Mouse (Mus musculus): ENCODE measurements around the gene Sit1.
A peak's percentile ranks its signal among the peaks of the same experiment; 100 is the strongest.

The Sit1 gene

DNA sequence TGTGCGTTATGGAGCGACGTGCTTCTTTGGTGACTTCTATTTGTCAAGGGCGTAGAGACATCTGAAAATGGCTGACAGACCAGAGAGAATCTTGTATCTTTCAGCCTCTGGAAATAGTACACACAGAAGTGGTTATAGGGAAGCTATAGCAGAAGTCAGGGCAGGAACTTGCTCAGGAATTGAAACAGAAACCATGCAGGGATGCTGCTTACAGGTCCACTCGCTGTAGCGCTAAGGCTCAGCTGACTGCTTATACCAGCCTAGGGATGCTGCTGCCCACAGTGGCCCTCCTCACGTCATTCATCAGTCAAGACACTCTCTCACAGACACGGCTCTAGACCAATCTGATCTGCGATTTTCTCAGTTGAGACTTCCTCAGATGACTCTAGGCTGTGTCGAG is 13.2 kb downstream of the Sit1 start:
- no peak for DNase-seq (ENCODE audit: low spot score in 2 of 2)

GRCm38 (mm10) chr4:43466872-43467271 is 16.7 kb downstream of the Sit1 start:
- no peak for DNase-seq (ENCODE audit: low spot score in 2 of 2)

DNA sequence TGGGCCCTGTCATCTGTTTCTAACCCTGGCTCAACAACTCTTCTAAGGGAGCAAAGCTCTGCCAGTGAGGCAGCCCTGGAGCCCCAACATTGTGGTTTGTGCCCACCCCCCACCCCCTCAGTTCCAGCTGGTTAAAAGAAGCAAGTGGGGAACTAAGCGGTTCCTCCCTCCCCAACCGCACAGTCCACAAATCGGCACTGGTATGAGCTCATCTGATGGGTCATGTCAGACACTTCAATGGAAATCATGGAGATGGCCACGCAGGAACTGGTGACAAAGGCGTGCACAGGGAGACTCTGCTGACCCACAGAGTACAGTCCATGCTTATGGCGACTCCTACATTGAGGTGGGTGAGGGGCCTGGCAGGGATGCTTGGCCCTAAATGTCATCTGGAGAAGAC is 17.6 kb downstream of the Sit1 start:
- DNase-seq (ENCODE audit: low spot score in 2 of 2) = no peak

- DNase-seq (ENCODE audit: low spot score in 2 of 2) = no peak
Observed at GRCm38 (mm10) chr4:43463102-43463501, 20.4 kb downstream of the Sit1 start.

- DNase-seq (ENCODE audit: low spot score in 2 of 2) = peak; percentile 41 to 52
Observed at GRCm38 (mm10) chr4:43457124-43457523, 26.4 kb downstream of the Sit1 start.

GRCm38 (mm10) chr4:43456470-43456869 is 27.1 kb downstream of the Sit1 start:
- DNase-seq (ENCODE audit: low spot score in 2 of 2) = no peak

DNA sequence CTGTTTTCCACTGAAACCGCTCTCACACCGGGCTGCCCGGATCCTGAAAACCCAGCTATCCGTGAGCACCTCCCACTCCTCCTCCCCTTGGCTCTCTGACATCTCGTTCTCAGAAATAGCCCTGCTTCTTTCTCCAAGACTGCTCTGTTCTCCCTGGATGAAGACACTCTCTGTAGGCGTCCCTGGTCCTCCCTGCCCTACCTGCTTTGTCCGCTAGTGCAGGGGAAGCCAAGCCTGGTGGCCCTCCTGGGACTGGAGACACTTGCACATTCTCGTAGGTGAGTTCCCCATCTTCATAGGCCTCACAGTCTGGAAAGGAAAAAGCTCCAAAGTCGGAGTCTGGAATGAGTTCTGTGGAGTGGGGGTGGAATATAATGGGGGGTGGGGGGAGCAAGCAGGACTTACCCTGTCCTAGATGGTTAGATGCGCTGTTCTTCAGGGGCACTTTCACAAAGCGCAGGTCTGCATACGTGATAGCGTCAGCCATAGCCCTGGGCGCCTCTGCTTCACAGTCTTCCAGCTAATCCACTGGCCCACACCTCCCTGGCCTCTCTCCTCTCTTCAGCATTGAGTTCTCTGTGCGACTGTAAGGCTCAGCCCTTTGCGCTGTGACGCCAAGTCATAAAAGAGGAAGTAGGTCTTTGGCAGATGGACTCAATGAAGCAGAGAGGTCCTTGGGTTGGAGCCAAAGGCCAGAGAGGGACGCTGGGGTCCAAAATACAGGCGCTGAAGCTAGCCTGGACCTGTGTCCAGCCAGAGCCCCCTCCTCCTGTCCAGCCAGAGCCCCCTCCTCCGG is 29.3 kb downstream of the Sit1 start, which contains the start of gene Cd72:
Gene Cd72, minus strand, starts transcription at position 588 of the 796 bp plus-strand sequence.
- DNase-seq (ENCODE audit: low spot score in 2 of 2) = no peak

DNA sequence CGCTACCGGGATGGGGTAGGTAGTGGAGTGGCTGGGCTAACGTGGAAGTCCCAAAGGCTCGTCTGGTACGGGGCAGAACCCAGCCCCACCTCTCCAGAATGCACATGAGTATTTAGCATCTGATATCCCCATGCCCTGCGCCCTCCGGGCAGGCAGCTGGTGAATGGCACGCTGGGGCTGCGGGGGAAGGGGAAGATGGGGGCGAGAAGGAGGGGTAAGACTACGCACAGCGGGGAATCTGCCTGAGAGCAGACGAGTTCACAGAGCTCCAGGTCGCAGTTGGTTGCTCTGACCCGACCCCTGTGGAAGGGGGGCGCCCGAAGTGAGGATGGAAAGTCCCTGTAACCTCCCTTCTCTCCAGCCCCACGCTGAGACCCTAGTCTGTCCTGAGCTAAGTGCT is 30.1 kb downstream of the Sit1 start:
- no peak for DNase-seq (ENCODE audit: low spot score in 2 of 2)

DNA sequence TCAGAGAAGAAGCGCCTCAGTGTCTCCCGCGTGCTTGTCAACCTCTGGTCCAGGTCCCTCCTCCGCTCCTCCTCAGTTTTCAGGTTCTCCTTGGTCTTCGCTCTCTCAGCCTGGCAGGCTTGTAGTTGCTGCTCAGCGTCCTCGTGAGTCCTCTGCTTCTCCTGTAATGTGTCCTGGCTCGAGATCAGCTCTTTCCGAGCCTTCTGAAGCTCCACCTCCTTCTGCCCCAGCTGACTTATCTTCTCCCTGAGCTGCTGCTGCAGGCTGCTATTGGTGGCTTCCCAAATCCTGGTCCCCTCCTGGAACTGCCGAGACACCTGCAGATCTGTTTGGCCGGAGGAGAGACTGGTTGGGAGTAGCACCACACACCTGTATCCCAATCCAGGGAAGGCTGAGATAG is 31.2 kb downstream of the Sit1 start:
- no peak for DNase-seq (ENCODE audit: low spot score in 2 of 2)

DNA sequence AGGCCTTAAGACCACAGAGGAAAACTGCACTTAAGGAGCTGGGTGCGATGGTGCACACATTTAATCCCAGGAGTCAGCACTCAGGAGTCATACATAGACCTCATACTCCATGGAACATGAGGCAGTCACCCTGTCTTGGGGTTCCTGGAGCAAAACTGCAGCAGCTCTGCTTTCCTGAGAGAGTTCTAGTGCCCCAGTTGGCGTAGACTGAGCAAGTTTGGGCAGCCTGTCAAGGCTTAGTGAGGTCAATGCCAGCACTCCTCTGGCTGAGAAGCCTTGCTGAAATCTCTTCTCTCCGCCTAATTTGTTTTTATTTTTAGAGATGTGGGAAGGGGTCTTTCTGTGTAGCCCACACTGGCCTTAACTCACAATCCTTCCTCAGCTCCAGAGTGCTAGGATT is 35.0 kb downstream of the Sit1 start:
- no peak for DNase-seq (ENCODE audit: low spot score in 2 of 2)

DNA sequence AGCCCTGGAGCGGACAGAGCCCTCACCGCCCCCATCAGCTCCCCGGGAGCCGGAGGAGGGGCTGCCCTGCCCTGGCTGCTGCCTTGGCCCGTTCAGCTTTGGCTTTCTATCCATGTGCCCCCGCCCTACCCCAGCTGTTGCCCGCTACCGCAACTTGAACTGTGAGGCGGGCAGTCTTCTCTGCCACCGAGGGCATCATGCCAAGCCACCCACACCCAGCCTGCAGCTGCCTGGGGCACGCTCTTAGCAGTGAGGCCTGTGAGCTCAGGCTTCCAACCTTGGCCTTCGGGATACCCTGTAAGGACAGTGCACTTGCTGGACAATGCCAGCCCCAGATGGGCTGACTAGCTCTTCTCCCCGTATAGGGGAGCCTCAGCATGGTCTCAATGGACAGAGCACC is 36.3 kb downstream of the Sit1 start:
- no peak for DNase-seq (ENCODE audit: low spot score in 2 of 2)

DNA sequence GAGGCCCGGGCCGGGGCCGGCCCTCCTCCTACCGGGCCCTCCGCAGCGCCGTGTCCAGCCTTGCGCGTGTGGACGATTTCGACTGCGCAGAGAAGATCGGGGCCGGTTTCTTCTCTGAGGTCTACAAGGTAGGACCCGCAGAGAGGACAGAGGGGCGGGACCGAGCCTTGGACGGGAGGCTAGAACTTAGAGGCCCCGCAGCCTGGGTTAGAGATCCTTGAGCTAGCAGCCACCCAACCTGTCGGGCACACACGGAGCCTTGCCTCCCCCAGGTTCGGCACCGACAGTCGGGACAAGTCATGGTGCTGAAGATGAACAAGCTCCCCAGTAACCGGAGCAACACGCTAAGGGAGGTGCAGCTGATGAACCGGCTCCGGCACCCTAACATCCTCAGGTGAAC is 40.0 kb downstream of the Sit1 start:
- no peak for DNase-seq (ENCODE audit: low spot score in 2 of 2)

DNA sequence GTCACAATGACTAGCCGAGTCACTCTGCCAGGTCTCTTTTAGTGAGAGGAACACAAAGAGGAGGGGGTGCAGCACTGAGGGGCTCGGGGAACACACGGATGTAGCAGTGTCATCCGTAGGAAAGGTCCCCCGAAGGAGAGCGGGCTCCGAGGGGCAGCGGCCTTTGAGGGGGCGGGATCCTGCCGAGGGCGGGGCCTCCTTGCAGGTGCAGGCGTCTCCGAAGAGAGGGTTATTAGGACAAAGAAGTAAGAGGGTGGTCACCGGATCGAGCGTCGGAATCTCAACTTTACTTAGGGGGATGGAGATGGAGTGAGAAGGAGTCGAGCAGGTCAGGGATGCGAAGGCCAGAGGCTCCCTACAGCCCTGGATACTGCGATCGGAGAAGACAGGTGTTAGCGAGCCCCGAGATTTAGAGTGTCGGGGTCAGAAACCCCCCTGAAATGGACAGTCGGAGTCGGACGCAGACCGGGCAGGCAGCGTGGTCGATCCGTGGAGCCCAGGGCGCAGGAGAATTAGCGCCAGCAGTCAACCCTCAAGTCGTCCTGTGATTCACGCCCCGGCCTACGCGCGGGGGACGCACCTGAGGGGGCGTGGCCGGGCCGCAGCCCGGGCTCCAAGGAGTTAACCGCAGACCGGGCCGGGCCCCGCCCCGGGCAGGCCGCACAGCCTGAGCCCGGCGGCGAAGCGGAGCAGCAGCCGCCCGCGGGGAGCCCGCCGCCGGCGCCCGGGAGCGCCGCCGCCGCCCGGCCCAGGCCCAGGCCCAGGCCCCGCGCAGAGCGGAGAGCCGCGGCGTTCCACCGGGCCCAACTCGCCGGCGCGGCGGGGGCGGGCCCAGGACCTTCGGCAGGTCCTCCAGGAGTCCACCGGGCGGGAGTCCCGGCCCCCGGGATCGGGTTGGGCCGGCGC is 40.8 kb downstream of the Sit1 start:
- peak; percentile 39 to 51 for DNase-seq (ENCODE audit: low spot score in 2 of 2)

- peak; percentile 94 to 97 for DNase-seq (ENCODE audit: low spot score in 2 of 2)
Observed at GRCm38 (mm10) chr4:43442044-43442443, 41.5 kb downstream of the Sit1 start.

GRCm38 (mm10) chr4:43441639-43442038 is 41.9 kb downstream of the Sit1 start, which contains the start of gene Tesk1:
TSS of gene Tesk1 (plus strand) at chr4:43441939.
- DNase-seq (ENCODE audit: low spot score in 2 of 2) = no peak

GRCm38 (mm10) chr4:43432832-43433231 is 50.7 kb downstream of the Sit1 start:
- no peak for DNase-seq (ENCODE audit: low spot score in 2 of 2)

All from spleen, postnatal 14 days (tissue).